Mouse (Mus musculus) liver, embryonic 16.5 days (tissue): ENCODE measurements around the gene Ndufaf2. TPM values are rescaled to one million over a fixed set of nuclear protein-coding genes. Genes with fewer than 3 reads are reported as not detected.

Experiments
- ATAC-seq: fragments of 200-750 bp; cut with Nextera tagmentation; 2 replicates; pipeline ENCODE4 v1.8.0; 2017; ENCODE audit warnings: low read depth, mild to moderate bottlenecking, moderate number of reproducible peaks, moderate library complexity
- H3K27ac ChIP-seq: fragments of 300-500 bp; sonication (generic); 2 replicates; pipeline ENCODE4 v1.5.1; 2014; ENCODE audit warnings: mild to moderate bottlenecking, low read length
- H3K27me3 ChIP-seq: fragments of 300-500 bp; sonication (generic); 2 replicates; pipeline ENCODE4 v1.6.1; 2014; ENCODE audit warnings: low read depth, low read length, mixed read lengths; ENCODE audit not compliant: control insufficient read depth, insufficient read depth
- H3K36me3 ChIP-seq: fragments of 300-500 bp; sonication (generic); 2 replicates; pipeline ENCODE4 v1.6.1; 2014; ENCODE audit warnings: mild to moderate bottlenecking; ENCODE audit not compliant: control insufficient read depth, insufficient read depth
- H3K4me1 ChIP-seq: fragments of 300-500 bp; sonication (generic); 2 replicates; pipeline ENCODE4 v1.6.1; 2014; ENCODE audit warnings: low read depth, low read length, mixed read lengths; ENCODE audit not compliant: control insufficient read depth
- H3K4me2 ChIP-seq: fragments of 300-500 bp; sonication (generic); 2 replicates; pipeline ENCODE4 v1.6.1; 2014; ENCODE audit warnings: low read depth, low read length, mixed read lengths
- H3K4me3 ChIP-seq: fragments of 300-500 bp; sonication (generic); 2 replicates; pipeline ENCODE4 v1.5.1; 2014; ENCODE audit warnings: low read depth, mild to moderate bottlenecking, low read length
- H3K9ac ChIP-seq: fragments of 300-500 bp; sonication (generic); 2 replicates; pipeline ENCODE4 v1.6.1; 2014; ENCODE audit warnings: low read depth, low read length
- H3K9me3 ChIP-seq: fragments of 300-500 bp; sonication (generic); replicated peaks from 2 replicates; pipeline ENCODE4 v1.6.1; 2016; ENCODE audit warnings: low read length; ENCODE audit not compliant: control insufficient read depth
- WGBS: fragments of 180-500 bp; shearing (Covaris S2); extraction: QIAGEN DNeasy Blood & Tissue Kit; methylation state at CpG from one replicate; pipeline ENCODE4 v1.1.7; 2014; ENCODE audit not compliant: insufficient replicate concordance; 5-methylcytosine and 5-hydroxymethylcytosine counted together
- polyA plus RNA-seq: library from polyadenylated mRNA; unstranded; fragments of >200 nt; fragmentation: Nextera tagmentation; extraction: Ambion mirVana; gene quantifications from 2 replicates; pipeline ENCODE4 v1.2.1, GENCODE M21; 2015

The Ndufaf2 gene
- polyA plus RNA-seq, 1 experiment from 2014 or later, result 21.5 TPM

- Histone ChIP-seq H3K9ac (no peak overlapping the region), H3K4me2 (no peak overlapping the region), H3K9me3 (no peaks in the 10 kb centered on the region), H3K36me3 (no peaks in the 10 kb centered on the region), H3K27ac (no peak overlapping the region), H3K4me3 (no peak overlapping the region), H3K27me3 (no peaks in the 10 kb centered on the region), H3K4me1 (peaks cover 3% of the 10 kb centered on the region; the same call in 1 of the 2 replicates)
- no peak for ATAC-seq
- WGBS, result 57% methylated on average over 8 of the region's 8 CpGs
Observed at GRCm38 (mm10) chr13:108060936-108061578, 97.4 kb downstream of the Ndufaf2 start.

DNA sequence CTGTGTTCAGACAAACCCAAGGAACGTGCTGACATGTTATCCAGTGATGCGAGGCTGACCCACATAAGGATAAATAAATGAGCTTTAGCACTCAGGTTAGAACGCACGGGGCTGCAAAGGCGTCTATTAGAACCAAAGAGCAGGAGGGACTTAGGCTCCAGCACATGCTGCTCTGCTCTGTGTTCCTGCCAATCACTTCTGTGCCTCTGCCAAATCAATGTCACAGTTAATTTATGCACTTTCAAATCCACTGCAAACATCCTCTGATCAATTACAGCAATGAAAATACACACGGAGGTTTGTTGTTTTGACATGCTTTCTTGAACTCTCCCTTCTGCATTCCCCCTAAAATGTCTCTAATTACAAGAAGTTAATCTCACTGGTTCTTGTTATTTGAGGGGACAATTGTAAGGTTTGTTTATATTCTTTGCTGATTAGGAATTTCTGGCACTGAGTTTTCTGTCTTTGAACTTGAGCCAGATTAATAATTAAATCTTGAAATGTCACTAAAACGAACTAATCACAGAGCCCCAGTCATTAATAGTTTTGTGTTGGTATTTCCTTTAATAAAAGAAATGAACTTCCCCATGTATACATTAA, 98.0 kb downstream of the Ndufaf2 start:
- 67% methylated on average over 7 of the region's 7 CpGs for WGBS
- Histone ChIP-seq H3K4me1 (peaks cover 3% of the 10 kb centered on the region; the same call in 1 of the 2 replicates), H3K27me3 (no peaks in the 10 kb centered on the region), H3K27ac (no peak overlapping the region), H3K4me3 (no peak overlapping the region), H3K4me2 (no peak overlapping the region), H3K9ac (no peak overlapping the region), H3K36me3 (no peaks in the 10 kb centered on the region), H3K9me3 (no peaks in the 10 kb centered on the region)
- ATAC-seq, result no peak

GRCm38 (mm10) chr13:108056896-108057295, 101.5 kb downstream of the Ndufaf2 start:
- 40% methylated on average over 3 of the region's 3 CpGs for WGBS
- no peaks in the 10 kb centered on the region for H3K27me3 ChIP-seq
- H3K4me2 ChIP-seq, result no peak overlapping the region
- no peak overlapping the region for H3K9ac ChIP-seq
- no peaks in the 10 kb centered on the region for H3K9me3 ChIP-seq
- no peak for ATAC-seq
- no peaks in the 10 kb centered on the region for H3K36me3 ChIP-seq
- no peak overlapping the region for H3K4me3 ChIP-seq
- no peaks in the 10 kb centered on the region; the same call in 1 of the 2 replicates for H3K4me1 ChIP-seq
- no peak overlapping the region for H3K27ac ChIP-seq

GRCm38 (mm10) chr13:108047364-108047763, 111.1 kb downstream of the Ndufaf2 start:
- WGBS, result 83% methylated on average over 6 of the region's 6 CpGs
- H3K9me3 ChIP-seq, result no peaks in the 10 kb centered on the region
- no peak overlapping the region for H3K9ac ChIP-seq
- no peak overlapping the region for H3K4me2 ChIP-seq
- peaks cover 19% of the 10 kb centered on the region for H3K4me1 ChIP-seq
- ATAC-seq, result no peak
- H3K4me3 ChIP-seq, result no peak overlapping the region
- H3K27me3 ChIP-seq, result no peaks in the 10 kb centered on the region
- peaks cover 11% of the 10 kb centered on the region for H3K36me3 ChIP-seq
- no peak overlapping the region for H3K27ac ChIP-seq

DNA sequence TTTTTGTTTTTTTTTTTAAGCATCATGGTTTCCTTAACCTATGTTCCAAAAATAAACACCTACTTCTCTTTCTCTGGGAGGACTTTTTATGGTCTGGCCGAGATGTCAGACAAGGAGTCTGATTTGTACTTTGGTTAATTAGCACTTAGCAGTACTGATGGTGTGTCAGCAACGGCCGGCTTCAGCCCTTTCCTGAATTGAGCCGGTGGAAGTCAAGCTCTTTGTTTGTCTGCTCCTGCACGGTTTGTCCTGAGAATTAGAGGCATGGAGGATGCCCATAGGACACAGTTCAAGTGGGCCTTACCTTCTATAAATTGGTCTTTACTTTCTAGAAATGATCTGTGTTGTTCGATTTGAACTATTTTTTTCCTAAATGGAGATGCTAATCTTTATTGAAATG, 111.5 kb downstream of the Ndufaf2 start:
- 80% methylated on average over 6 of the region's 6 CpGs for WGBS

DNA sequence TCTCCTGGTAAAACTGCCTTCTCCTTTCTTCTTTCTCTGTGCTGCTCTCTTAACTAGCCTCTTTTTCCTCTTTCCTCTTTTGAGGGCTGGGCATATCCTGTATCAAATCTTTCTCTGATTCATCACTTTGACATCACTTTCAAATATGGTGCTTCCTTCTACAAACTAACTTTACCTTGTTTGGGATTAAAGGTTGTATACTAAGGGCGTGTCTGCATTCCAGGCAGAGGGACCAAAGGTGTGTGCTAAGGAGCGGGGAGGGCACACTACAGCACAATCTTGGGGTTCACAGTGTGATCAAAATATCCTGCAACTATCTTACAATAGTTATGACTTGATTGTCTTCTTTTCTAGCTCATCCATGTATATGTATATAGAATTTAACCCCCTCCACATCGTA, 112.4 kb downstream of the Ndufaf2 start:
- Histone ChIP-seq H3K4me3 (no peak overlapping the region), H3K4me2 (peak overlapping the region; percentile 42), H3K4me1 (peaks cover 21% of the 10 kb centered on the region), H3K36me3 (peaks cover 11% of the 10 kb centered on the region), H3K9me3 (no peaks in the 10 kb centered on the region), H3K9ac (no peak overlapping the region; the same call in 1 of the 2 replicates), H3K27me3 (no peaks in the 10 kb centered on the region), H3K27ac (peak overlapping the region; percentile 24; the same call in 1 of the 2 replicates)
- ATAC-seq, result no peak
- 79% methylated on average over 3 of the region's 3 CpGs for WGBS

More for the DNA sequence above, 111.5 kb downstream of the Ndufaf2 start:
- H3K9me3 ChIP-seq, result no peaks in the 10 kb centered on the region
- peaks cover 21% of the 10 kb centered on the region for H3K4me1 ChIP-seq
- H3K4me3 ChIP-seq, result no peak overlapping the region
- H3K9ac ChIP-seq, result no peak overlapping the region
- H3K27ac ChIP-seq, result no peak overlapping the region
- H3K27me3 ChIP-seq, result no peaks in the 10 kb centered on the region
- peaks cover 11% of the 10 kb centered on the region for H3K36me3 ChIP-seq
- ATAC-seq, result no peak
- no peak overlapping the region for H3K4me2 ChIP-seq

DNA sequence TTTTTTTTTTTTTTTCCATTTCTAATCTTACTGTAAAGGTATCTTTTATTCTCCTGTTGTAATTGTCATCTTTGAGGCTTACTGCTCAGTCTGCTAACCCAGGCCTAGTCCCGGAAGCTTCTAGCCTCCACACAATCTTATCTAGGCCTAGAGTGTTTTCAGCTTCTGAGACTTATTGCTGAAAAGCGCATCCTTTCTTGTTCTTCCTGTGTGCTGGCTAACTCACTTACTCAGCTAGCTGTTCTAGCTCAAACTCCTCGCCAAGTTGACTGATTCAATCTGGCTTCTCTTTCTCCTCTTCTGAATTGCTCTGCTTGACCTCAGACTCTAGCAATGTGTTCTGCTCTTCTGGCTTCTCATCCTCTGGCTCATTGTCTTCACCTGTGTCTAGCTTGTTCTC, 112.8 kb downstream of the Ndufaf2 start:
- Histone ChIP-seq H3K36me3 (peaks cover 11% of the 10 kb centered on the region), H3K4me3 (no peak overlapping the region), H3K4me1 (peaks cover 24% of the 10 kb centered on the region), H3K27ac (peak overlapping the region; percentile 24; the same call in 1 of the 2 replicates), H3K9ac (peak overlapping the region; percentile 31; the same call in 1 of the 2 replicates), H3K9me3 (no peaks in the 10 kb centered on the region), H3K27me3 (no peaks in the 10 kb centered on the region), H3K4me2 (peak overlapping the region; percentile 42)
- no peak for ATAC-seq
- WGBS, result 45% methylated on average over 3 of the region's 3 CpGs

DNA sequence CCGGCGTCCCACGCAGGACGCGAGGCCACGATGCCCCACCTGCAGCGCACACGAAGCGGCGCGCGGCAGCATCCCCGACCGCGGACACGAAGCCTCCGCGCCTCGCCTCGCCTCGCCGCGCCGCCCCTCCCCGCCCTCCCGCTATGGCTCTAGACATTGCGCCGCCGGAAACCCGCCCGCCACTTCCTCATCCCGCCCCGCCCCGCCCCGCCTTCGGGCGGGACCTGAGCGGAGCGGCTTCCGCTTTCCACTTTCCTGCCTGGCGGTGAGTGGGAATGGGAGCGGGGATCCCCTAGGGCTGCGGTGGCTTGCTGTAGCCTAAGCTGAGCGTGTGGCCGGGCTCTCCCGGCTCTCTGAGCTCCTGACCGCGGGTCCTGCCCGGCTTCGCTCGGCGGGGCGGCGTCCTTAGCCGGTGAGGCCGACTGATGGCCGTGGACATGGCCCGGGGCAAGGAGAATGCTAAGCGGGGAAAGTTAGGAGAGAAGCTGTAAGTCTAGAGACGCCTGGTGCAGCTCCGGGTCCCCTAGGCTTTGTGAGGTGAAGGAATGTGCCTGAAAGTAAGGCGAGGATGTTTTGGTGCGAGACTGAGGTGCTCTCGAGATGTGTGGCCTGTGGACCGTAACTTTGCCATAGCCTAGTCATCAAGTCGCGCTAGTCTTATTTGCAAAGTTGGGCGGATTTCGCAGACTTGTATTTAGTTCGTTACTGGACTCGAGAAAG, 114.0 kb downstream of the Ndufaf2 start, which contains the start of gene Smim15:
Gene Smim15, plus strand, starts transcription at position 225 of the 720 bp plus-strand sequence.
- no peaks in the 10 kb centered on the region for H3K27me3 ChIP-seq
- H3K4me3 ChIP-seq, result peak within 1 kb of the TSS; percentile 94
- under 1% methylated on average over 65 of the region's 71 CpGs for WGBS
- peak; percentile 94 for ATAC-seq
- peaks cover 11% of the 10 kb centered on the region for H3K36me3 ChIP-seq
- peak within 1 kb of the TSS; percentile 85 for H3K27ac ChIP-seq
- H3K9me3 ChIP-seq, result no peaks in the 10 kb centered on the region
- H3K4me2 ChIP-seq, result peak within 1 kb of the TSS; percentile 87
- H3K9ac ChIP-seq, result peak within 1 kb of the TSS; percentile 96
- peaks cover 24% of the 10 kb centered on the region for H3K4me1 ChIP-seq
